Mouse (Mus musculus): ENCODE results near the gene Inka1. TPM values are rescaled to one million over a fixed set of nuclear protein-coding genes. Genes with fewer than 3 reads are reported as not detected.
A peak's percentile ranks its signal among the peaks of the same experiment; 100 is the strongest.

The Inka1 gene
- total and polyA plus RNA-seq, 3 experiments: 4.8 to 12.6 (median 8.3) TPM

DNA sequence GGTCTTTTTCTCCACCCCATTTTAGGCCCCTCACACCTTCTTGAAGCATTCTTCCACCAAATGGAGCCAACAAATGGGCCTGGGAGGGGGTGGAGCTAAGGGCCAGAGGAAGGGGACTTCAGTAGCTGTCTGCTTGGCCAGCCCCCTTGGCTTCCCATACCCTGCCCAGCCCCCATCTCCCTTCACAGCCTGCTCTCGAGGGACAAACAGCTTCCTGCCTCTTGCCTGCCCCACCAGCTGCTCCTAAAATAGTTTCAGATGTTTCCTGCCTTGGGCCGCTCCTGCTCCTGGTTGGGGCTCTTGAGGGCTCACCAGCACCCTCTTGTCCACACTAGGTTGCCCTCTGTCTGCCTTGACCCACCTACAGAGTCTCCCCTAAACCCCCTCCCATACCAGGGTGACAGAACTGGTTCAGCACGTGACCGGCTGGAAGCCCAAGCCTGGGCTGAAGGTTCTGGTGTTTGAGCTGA lies 2.2 kb downstream of the Inka1 start:
- DNase-seq: peak; percentile 87 to 92
- H3K4me3 ChIP-seq: peak overlapping the region; percentile 94
- no peaks in the 10 kb centered on the region; the same call in 1 of the 2 replicates for H3K36me3 ChIP-seq (ENCODE audit: control insufficient read depth, insufficient read depth, low read length)
- H3K4me1 ChIP-seq (ENCODE audit: control insufficient read depth, insufficient read depth, low read length): peaks cover 24% of the 10 kb centered on the region
- H3K27me3 ChIP-seq (ENCODE audit: control insufficient read depth, insufficient read depth, low read length): no peaks in the 10 kb centered on the region
- WGBS: 24% methylated on average over 4 of the region's 4 CpGs
- no peaks in the 10 kb centered on the region for H3K79me2 ChIP-seq (replicated peaks; ENCODE audit: control insufficient read depth, insufficient read depth, low read length)
- no peak for TF ChIP-seq CTCF (IDR thresholded peaks at IDR 0.05)
- TF ChIP-seq POLR2A (IDR thresholded peaks at IDR 0.05; ENCODE audit: insufficient read depth, low read depth, low read length): peak; percentile 87
- peak; percentile 99 for TF ChIP-seq EP300 (IDR thresholded peaks at IDR 0.05; ENCODE audit: insufficient read depth, low read depth, low read length)
- H3K9ac ChIP-seq (ENCODE audit: low read depth, low read length): peak overlapping the region; percentile 81
- peak overlapping the region; percentile 97 for H3K27ac ChIP-seq
- intact Hi-C loops (cut with DNase I): no loop called here

DNA sequence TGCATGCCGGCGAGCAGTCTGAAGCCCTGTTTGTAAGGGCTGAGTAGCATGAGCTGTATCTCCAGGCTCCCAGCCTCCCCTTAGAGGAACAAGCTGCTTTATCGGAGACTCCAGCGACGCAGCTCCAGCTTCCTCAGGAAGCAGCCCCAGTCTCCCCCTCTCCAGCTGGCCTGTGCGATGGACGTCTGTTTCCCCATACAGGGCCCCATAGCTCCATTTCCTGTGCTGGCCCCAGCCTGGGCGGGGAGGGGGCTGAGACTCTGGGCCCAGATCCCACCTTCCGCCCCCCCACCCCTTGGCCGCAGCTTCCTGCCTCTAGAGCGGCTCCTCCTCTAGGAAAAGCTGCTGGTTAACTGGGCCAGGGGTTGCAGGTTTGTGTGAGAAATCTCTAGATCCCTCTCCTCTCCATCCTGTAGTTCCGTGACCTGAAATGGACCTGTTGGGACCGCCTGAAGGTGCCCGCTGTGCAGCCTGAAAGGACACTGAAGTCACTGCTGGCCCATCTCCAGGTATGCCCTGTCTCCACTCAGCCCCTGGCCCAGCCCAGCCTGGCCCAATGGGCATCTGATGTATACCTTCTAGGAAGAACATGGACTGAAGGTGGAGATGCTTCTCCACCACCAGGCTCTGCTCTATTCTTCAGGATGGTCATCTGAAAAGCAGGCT lies 2.9 kb downstream of the Inka1 start, which contains the start of gene Gm20661:
Gene Gm20661, plus strand, starts transcription at position 378 of the 666 bp plus-strand sequence.
- WGBS: 14% methylated on average over 14 of the region's 14 CpGs

DNA sequence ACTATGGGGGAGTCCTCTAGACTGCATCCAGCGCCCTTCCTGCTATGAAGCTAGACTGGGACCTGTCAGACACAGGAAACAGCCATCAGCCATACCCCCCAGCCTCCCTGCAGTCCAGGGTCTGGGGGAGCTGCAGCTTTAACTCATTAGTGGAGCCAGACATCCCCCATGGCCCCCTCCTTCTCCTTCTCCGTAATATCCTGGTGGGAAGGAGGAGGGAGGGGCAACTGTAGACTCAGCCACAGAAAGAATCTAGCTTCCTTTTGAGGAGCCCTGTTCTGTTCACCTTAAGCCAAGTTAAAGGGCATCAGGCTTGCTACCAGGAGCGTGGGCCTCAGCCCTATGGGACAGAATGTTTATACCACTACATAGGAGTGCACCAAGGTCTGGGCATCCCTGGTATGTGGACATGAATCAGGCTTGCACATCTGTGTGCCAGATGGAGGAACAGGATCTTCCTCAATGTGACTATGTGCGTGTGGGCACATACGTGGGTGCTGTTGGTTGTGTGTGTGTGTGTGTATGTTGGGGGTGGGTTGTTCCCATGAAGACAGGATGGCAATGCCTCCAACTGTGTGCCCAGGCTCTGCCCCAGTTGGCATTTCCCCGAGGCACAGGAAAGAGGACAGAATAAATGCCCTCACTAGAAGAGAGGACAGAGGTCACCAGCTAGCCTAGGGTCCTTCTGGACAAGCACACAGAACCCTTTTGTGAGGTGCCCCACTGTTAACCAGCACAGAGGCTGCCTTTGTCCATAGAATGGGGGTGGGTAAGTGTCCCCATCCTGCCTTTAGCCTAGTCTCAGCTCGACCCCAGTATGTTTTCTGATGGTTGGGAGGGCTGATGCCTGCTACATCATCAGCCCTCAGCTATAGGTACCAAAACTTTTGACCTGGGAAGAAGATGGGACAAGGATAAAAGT lies 3.7 kb downstream of the Inka1 start:
- 24% methylated on average over 7 of the region's 7 CpGs for WGBS
- TF ChIP-seq POLR2A (IDR thresholded peaks at IDR 0.05; ENCODE audit: insufficient read depth, low read depth, low read length) (peak; percentile 82), CTCF (IDR thresholded peaks at IDR 0.05) (no peak), EP300 (IDR thresholded peaks at IDR 0.05; ENCODE audit: insufficient read depth, low read depth, low read length) (no peak; the same call in 1 of the 2 replicates)
- peak in 1 of 2 experiments; percentile 35 for DNase-seq
- Histone ChIP-seq H3K4me3 (peak overlapping the region; percentile 44), H3K4me1 (ENCODE audit: control insufficient read depth, insufficient read depth, low read length) (peaks cover 24% of the 10 kb centered on the region), H3K36me3 (ENCODE audit: control insufficient read depth, insufficient read depth, low read length) (no peaks in the 10 kb centered on the region; the same call in 1 of the 2 replicates), H3K9ac (ENCODE audit: low read depth, low read length) (peak overlapping the region; percentile 53), H3K27me3 (ENCODE audit: control insufficient read depth, insufficient read depth, low read length) (no peaks in the 10 kb centered on the region), H3K79me2 (replicated peaks; ENCODE audit: control insufficient read depth, insufficient read depth, low read length) (no peaks in the 10 kb centered on the region), H3K27ac (peak overlapping the region; percentile 97)
- intact Hi-C loops (cut with DNase I): no loop called here

More for the DNA sequence above, 2.9 kb downstream of the Inka1 start, which contains the start of gene Gm20661:
- H3K27me3 ChIP-seq (ENCODE audit: control insufficient read depth, insufficient read depth, low read length): no peaks in the 10 kb centered on the region
- peaks cover 24% of the 10 kb centered on the region for H3K4me1 ChIP-seq (ENCODE audit: control insufficient read depth, insufficient read depth, low read length)
- H3K4me3 ChIP-seq: peak within 1 kb of the TSS; percentile 94
- peak within 1 kb of the TSS; percentile 97 for H3K27ac ChIP-seq
- H3K79me2 ChIP-seq (replicated peaks; ENCODE audit: control insufficient read depth, insufficient read depth, low read length): no peaks in the 10 kb centered on the region
- intact Hi-C loops (cut with DNase I): no loop called here
- H3K9ac ChIP-seq (ENCODE audit: low read depth, low read length): peak within 1 kb of the TSS; percentile 81
- peak; percentile 98 for TF ChIP-seq EP300 (IDR thresholded peaks at IDR 0.05; ENCODE audit: insufficient read depth, low read depth, low read length)
- TF ChIP-seq POLR2A (IDR thresholded peaks at IDR 0.05; ENCODE audit: insufficient read depth, low read depth, low read length): peak; percentile 86
- TF ChIP-seq CTCF (IDR thresholded peaks at IDR 0.05): no peak
- DNase-seq: peak; percentile 82 to 89
- H3K36me3 ChIP-seq (ENCODE audit: control insufficient read depth, insufficient read depth, low read length): no peaks in the 10 kb centered on the region; the same call in 1 of the 2 replicates

DNA sequence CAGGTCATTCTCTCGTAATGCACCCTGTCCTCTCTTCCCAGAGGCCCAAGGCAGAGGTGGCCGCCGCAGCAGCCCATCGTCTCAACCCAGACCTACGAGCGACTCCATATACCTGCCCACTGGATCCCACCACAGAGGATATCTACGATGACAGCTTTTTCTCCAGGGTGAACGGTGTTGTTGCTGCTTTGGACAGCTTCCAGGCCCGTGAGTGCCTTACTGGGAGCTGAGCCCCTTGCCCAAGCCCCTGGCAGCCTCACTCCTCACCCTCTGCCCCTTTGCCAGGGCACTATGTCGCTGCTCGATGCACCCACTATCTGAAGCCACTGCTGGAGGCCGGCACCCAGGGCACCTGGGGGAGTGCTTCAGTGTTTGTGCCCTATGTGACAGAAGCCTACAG lies 6.9 kb downstream of the Inka1 start:
- peaks cover 42% of the 10 kb centered on the region for H3K4me1 ChIP-seq (ENCODE audit: control insufficient read depth, insufficient read depth, low read length)
- no peaks in the 10 kb centered on the region; the same call in 1 of the 2 replicates for H3K36me3 ChIP-seq (ENCODE audit: control insufficient read depth, insufficient read depth, low read length)
- no peak overlapping the region for H3K9ac ChIP-seq (ENCODE audit: low read depth, low read length)
- H3K79me2 ChIP-seq (replicated peaks; ENCODE audit: control insufficient read depth, insufficient read depth, low read length): peaks cover 3% of the 10 kb centered on the region
- TF ChIP-seq EP300 (IDR thresholded peaks at IDR 0.05; ENCODE audit: insufficient read depth, low read depth, low read length): no peak
- TF ChIP-seq POLR2A (IDR thresholded peaks at IDR 0.05; ENCODE audit: insufficient read depth, low read depth, low read length): no peak
- no peak for TF ChIP-seq CTCF (IDR thresholded peaks at IDR 0.05)
- H3K27me3 ChIP-seq (ENCODE audit: control insufficient read depth, insufficient read depth, low read length): no peaks in the 10 kb centered on the region
- 90% methylated on average over 12 of the region's 12 CpGs for WGBS
- DNase-seq: no peak
- H3K27ac ChIP-seq: no peak overlapping the region
- intact Hi-C loops (cut with DNase I): no loop called here
- no peak overlapping the region for H3K4me3 ChIP-seq

DNA sequence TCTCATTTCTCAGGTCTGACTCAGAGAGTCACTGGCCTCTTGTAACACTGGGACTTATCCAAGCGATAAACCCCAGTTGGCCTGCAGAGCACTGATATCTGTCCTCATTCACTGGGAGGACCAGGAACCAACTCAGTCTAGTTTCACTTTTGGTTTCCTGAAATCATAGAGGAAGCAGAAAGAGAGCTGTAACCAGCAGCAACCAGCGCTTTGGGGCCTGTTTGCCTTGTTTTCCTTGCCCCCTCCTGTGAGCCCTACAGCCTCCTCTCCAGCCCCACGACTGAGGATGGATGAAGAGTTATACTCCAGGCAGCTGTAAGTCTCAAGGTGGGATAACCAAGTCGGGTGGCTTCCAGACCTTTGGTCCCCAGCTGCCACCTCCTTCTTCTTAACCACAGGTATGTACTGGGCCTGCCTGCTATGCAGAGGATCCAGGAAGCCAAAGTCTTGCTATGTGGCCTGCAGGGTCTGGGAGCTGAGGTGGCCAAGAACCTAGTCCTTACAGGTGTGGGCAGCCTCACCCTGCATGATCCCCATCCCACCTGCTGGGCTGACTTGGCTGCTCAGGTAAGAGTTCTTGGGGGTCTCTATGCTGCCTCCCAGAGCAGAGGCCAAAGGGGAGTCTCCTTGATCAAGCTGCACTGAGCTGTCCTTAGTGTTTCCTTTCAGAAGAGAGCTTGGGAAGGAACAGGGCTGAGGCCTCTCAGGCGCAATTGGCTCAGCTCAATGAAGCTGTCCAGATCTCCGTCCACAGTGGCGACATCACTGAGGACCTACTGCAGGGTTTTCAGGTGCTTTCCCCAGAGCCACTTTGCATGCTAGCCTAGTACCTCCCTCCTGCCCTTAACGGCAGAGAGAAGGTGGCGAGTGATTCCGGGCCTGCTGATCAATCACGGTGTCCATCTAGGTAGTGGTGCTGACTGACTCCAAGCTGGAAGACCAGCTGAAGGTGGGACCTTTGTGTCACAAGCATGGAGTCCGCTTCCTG lies 10.0 kb downstream of the Inka1 start, which contains the start of gene Uba7:
Gene Uba7, plus strand, starts transcription at position 107 of the 988 bp plus-strand sequence.
- H3K27me3 ChIP-seq (ENCODE audit: control insufficient read depth, insufficient read depth, low read length): no peaks in the 10 kb centered on the region
- H3K4me3 ChIP-seq: peak within 1 kb of the TSS; percentile 42
- DNase-seq: peak; percentile 64 to 65
- 36% methylated on average over 12 of the region's 12 CpGs for WGBS
- peaks cover 28% of the 10 kb centered on the region for H3K4me1 ChIP-seq (ENCODE audit: control insufficient read depth, insufficient read depth, low read length)
- H3K36me3 ChIP-seq (ENCODE audit: control insufficient read depth, insufficient read depth, low read length): no peaks in the 10 kb centered on the region
- peak within 1 kb of the TSS; percentile 84 for H3K9ac ChIP-seq (ENCODE audit: low read depth, low read length)
- intact Hi-C loops (cut with DNase I): no loop called here
- H3K27ac ChIP-seq: peak within 1 kb of the TSS; percentile 80
- H3K79me2 ChIP-seq (replicated peaks; ENCODE audit: control insufficient read depth, insufficient read depth, low read length): peaks cover 3% of the 10 kb centered on the region
- peak; percentile 63; the same call in 1 of the 2 replicates for TF ChIP-seq EP300 (IDR thresholded peaks at IDR 0.05; ENCODE audit: insufficient read depth, low read depth, low read length)
- peak; percentile 75; the same call in 1 of the 2 replicates for TF ChIP-seq POLR2A (IDR thresholded peaks at IDR 0.05; ENCODE audit: insufficient read depth, low read depth, low read length)
- TF ChIP-seq CTCF (IDR thresholded peaks at IDR 0.05): no peak

All from heart, adult 2 months (tissue).